Mouse (Mus musculus) activated CD4-positive, CD25-positive, alpha-beta regulatory T cell, adult 4 months (primary cell): ENCODE data around the gene Snx32. TPM values are rescaled to one million over a fixed set of nuclear protein-coding genes. Genes with fewer than 3 reads are reported as not detected.

ENCODE experiments used
- ATAC-seq: one replicate; pipeline ENCODE4 v1.8.0; 2017
- polyA plus RNA-seq, 2 experiments: library from polyadenylated mRNA; unstranded; fragments of 100-300 nt; shearing (Covaris generic); gene quantifications; one replicate each; pipeline ENCODE4 v1.2.1; 2017

Gene Snx32
- polyA plus RNA-seq, 2 experiments from 2014 or later = 16.3 to 18.4 TPM

GRCm38 (mm10) chr19:5456922-5457745 lies 53.2 kb downstream of the Snx32 start:
- ATAC-seq = peak; percentile 77

DNA sequence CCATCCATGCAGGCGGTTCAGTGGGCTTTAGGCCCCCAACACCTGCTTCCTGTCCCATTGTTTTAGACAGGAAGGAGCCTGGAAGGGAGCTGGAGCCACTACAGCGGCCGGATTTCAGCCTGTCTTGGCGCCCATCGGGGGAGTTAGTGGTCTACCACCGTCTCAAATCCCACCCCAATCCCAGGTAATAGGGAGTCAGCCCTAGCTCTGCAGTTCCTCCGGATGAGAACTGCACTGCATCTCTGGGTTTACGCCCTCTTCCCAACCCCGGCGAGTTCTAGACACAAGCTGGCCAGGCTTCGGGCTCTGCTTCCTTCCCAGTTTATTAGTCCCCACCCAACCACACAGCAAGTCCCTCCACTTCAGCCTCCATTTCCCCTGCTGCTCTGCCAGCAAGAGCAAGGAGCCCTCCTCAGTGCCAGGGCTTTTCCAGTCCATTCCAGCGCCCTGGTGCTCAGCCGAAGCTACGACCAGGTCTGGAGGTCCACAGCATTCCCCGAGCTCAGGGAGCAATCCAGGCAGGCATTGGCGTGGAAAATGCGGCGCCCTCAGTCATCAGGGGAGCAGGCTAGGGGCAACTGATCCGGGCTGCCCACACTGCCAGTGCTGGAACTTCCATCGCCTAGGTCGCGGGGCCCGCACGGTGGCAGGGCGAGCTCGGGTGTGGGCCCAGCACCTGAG lies 54.0 kb downstream of the Snx32 start:
- no peak for ATAC-seq

GRCm38 (mm10) chr19:5455568-5455967 lies 54.8 kb downstream of the Snx32 start:
- ATAC-seq = no peak

DNA sequence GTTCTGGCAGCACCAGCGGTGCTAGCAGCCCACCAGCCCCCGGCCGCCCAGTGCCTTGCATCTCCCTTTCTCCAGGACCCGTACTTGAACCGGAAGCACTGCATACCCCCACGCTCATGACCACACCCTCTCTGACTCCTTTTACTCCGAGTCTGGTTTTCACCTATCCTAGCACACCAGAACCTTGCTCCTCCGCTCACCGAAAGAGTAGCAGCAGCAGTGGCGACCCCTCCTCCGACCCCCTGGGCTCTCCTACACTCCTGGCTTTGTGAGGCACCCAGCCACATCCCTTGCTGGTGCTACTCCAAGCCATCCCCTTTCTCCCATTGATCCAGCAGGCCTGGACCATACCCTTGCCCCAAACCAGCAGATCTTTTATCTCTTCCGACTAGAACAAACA lies 55.3 kb downstream of the Snx32 start:
- ATAC-seq = no peak

GRCm38 (mm10) chr19:5451766-5452165 lies 58.6 kb downstream of the Snx32 start:
- ATAC-seq = no peak

- no peak for ATAC-seq
Measured at GRCm38 (mm10) chr19:5449673-5450072, 60.7 kb downstream of the Snx32 start.

GRCm38 (mm10) chr19:5448354-5449150 lies 61.8 kb downstream of the Snx32 start:
- ATAC-seq = no peak

DNA sequence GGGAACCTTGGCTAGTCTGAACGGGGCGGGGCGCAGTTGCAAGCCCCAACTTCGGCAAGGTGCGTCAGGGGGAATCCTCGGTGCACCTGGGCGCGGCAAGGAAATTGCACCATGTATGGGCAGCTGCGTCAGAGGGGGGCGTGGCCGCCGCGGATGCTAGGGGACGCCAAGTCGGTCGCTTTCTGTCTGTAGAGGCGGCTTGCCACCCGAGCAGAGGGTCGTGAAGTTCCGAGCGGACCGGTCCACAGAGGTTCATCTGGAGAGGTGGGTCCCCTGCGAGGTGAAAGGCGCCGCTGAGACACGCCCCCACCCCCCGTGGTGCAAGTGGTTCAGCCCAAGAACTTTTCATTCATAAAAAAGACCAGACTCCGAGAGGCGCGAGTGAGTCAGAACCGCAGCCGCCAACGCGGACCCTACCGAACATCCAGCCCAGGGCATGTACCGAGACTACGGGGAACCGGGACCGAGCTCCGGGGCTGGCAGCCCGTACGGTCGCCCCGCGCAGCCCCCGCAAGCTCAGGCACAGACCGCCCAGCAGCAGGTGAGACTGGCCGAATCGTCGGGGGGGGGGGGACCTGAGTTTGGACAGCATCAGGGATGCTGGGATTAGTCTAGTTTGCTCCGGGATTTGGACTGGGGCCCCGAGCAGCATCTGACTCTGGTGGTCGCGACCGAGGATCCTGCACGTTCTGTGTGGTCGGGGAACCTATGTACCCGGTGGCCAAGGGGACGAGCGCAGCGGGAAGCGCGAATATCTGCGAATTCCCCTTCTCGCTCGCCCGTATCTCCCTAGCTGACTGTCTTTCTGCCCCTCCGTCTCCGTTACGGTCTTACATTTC lies 62.6 kb downstream of the Snx32 start, which contains the start of gene Fosl1:
Gene Fosl1, plus strand, starts transcription at position 33 of the 839 bp plus-strand sequence.
- ATAC-seq = peak; percentile 94

- ATAC-seq = no peak
Measured at GRCm38 (mm10) chr19:5445747-5446146, 64.6 kb downstream of the Snx32 start.

- ATAC-seq = no peak
Measured at GRCm38 (mm10) chr19:5444954-5445353, 65.4 kb downstream of the Snx32 start.

- no peak for ATAC-seq
Measured at GRCm38 (mm10) chr19:5444371-5444908, 65.9 kb downstream of the Snx32 start.

Other genes starting within 250 kb of the Snx32 start
- gene Pacs1, start 237.4 kb downstream of the Snx32 start, polyA plus RNA-seq = 10 to 100 TPM; 15.7 to 16.3 TPM
- 100 to 1,000 TPM; 299 to 359 TPM for gene Sf3b2, start 215.1 kb downstream of the Snx32 start, polyA plus RNA-seq
- under 1 TPM in 1 of 2 experiments, not detected in 1; 0.13 TPM for gene Gal3st3, start 212.2 kb downstream of the Snx32 start, polyA plus RNA-seq
- not detected for gene Catsper1, start 174.8 kb downstream of the Snx32 start, polyA plus RNA-seq
- 1 to 10 TPM; 7.8 to 7.9 TPM for gene Cst6, start 161.0 kb downstream of the Snx32 start, polyA plus RNA-seq
- gene Eif1ad, start 143.8 kb downstream of the Snx32 start, polyA plus RNA-seq = 10 to 100 TPM; 43.7 to 51.9 TPM
- gene Banf1, start 143.4 kb downstream of the Snx32 start, polyA plus RNA-seq = 100 to 1,000 TPM; 291 to 328 TPM
- gene Sart1, start 121.8 kb downstream of the Snx32 start, polyA plus RNA-seq = 10 to 100 TPM; 16.7 to 34.3 TPM
- gene Tsga10ip, start 108.0 kb downstream of the Snx32 start, polyA plus RNA-seq = not detected
- gene Drap1, start 85.6 kb downstream of the Snx32 start, polyA plus RNA-seq = 10 to 100 TPM; 50.3 to 53.6 TPM
- gene AI837181, start 85.4 kb downstream of the Snx32 start, polyA plus RNA-seq = 10 to 100 TPM; 17.6 to 18.6 TPM
- gene Fosl1, start 63.0 kb downstream of the Snx32 start, polyA plus RNA-seq = not detected
- 1 to 10 TPM; 1.1 to 1.2 TPM for gene Ccdc85b, start 52.6 kb downstream of the Snx32 start, polyA plus RNA-seq
- gene Fibp, start 49.9 kb downstream of the Snx32 start, polyA plus RNA-seq = 10 to 100 TPM; 65.0 to 84.0 TPM
- gene Ctsw, start 42.0 kb downstream of the Snx32 start, polyA plus RNA-seq = 100 to 1,000 TPM; 175 to 215 TPM
- gene Efemp2, start 36.6 kb downstream of the Snx32 start, polyA plus RNA-seq = 1 to 10 TPM; 1.5 to 1.9 TPM
- gene Mus81, start 22.1 kb downstream of the Snx32 start, polyA plus RNA-seq = 10 to 100 TPM; 34.3 to 39.7 TPM
- gene Cfl1, start 20.1 kb downstream of the Snx32 start, polyA plus RNA-seq = 1,000 to 10,000 TPM; 2,749 to 2,812 TPM
- gene 1700020D05Rik, start 6.8 kb downstream of the Snx32 start, polyA plus RNA-seq = under 1 TPM; 0.33 to 0.51 TPM
- not detected for gene Ovol1, start 50.1 kb upstream of the Snx32 start, polyA plus RNA-seq
- 1 to 10 TPM; 5.1 to 8.6 TPM for gene Ap5b1, start 57.5 kb upstream of the Snx32 start, polyA plus RNA-seq
- gene Rnaseh2c, start 91.3 kb upstream of the Snx32 start, polyA plus RNA-seq = 10 to 100 TPM; 65.1 to 70.2 TPM
- 10 to 100 TPM; 21.9 to 37.3 TPM for gene Kat5, start 99.7 kb upstream of the Snx32 start, polyA plus RNA-seq
- gene Rela, start 126.9 kb upstream of the Snx32 start, polyA plus RNA-seq = 100 to 1,000 TPM in 1 of 2 experiments, 10 to 100 TPM in 1; 96.1 to 107 TPM
- 10 to 100 TPM; 22.3 to 22.4 TPM for gene Sipa1, start 153.2 kb upstream of the Snx32 start, polyA plus RNA-seq
- 1 to 10 TPM; 7.8 to 9.2 TPM for gene Map3k11, start 178.2 kb upstream of the Snx32 start, polyA plus RNA-seq
- gene Pcnx3, start 178.4 kb upstream of the Snx32 start, polyA plus RNA-seq = 10 to 100 TPM; 20.6 to 21.7 TPM
- gene Kcnk7, start 193.8 kb upstream of the Snx32 start, polyA plus RNA-seq = 1 to 10 TPM; 1.5 to 2.8 TPM
- 10 to 100 TPM; 16.5 to 26.4 TPM for gene Ehbp1l1, start 215.8 kb upstream of the Snx32 start, polyA plus RNA-seq
- 10 to 100 TPM; 20.1 to 44.7 TPM for gene Fam89b, start 219.1 kb upstream of the Snx32 start, polyA plus RNA-seq
- not detected for gene Ltbp3, start 230.4 kb upstream of the Snx32 start, polyA plus RNA-seq